Mouse (Mus musculus) heart, postnatal 0 days (tissue): Measurements from ENCODE around the gene Pde2a.

Source experiments
- CTCF ChIP-seq: IDR thresholded peaks from 2 replicates; pipeline ENCODE4 v1.5.1; 2016; ENCODE audit warnings: antibody characterized with exemption, control low read depth, low read depth
- EP300 ChIP-seq: IDR thresholded peaks from 2 replicates; pipeline ENCODE4 v1.6.1; 2016; ENCODE audit warnings: antibody characterized with exemption, low read depth

DNA sequence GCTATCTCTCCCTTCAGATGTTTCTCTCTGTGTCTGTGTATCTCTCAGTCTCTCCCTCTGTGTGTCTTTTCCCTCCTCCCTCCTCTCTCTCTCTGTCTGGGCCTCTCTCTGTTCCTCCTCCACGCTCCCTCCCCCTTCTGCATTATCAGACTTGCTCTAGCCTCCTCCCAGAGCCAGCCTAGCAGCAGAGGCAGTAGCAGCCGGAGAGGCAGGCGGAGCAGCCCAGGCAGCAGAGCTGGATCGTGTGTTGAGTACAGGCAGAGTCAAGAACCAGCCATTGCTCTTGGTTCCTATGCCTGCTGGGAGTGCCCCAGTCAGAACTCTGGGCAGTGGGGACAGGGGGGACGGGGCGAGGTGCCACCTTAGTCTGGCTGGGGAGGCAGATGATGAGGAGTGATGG lies at the start of gene Pde2a:
- no peak for TF ChIP-seq EP300
- TF ChIP-seq CTCF = no peak
